Mouse (Mus musculus) bone marrow, adult 2 months (tissue): ENCODE data around the gene Csrp1.

Source experiments
- CTCF ChIP-seq: fragments of 200-500 bp; IDR thresholded peaks from 2 replicates; pipeline ENCODE4 v1.5.1; 2011; ENCODE audit warnings: low read length, control low read depth; ENCODE audit not compliant: control insufficient read depth, insufficient read depth
- POLR2A ChIP-seq: fragments of 200-500 bp; IDR thresholded peaks from 2 replicates; pipeline ENCODE4 v1.6.1; 2011; ENCODE audit warnings: low read depth, mild to moderate bottlenecking, control low read depth, low read length, borderline replicate concordance; ENCODE audit not compliant: control insufficient read depth

GRCm38 (mm10) chr1:135752737-135753348 is 33.0 kb downstream of the Csrp1 start:
- TF ChIP-seq POLR2A, result no peak
- TF ChIP-seq CTCF, result peak; percentile 86
